Mouse (Mus musculus): ENCODE data around the gene Sec24b.
A peak's percentile ranks its signal among the peaks of the same experiment; 100 is the strongest.

Gene Sec24b

DNA sequence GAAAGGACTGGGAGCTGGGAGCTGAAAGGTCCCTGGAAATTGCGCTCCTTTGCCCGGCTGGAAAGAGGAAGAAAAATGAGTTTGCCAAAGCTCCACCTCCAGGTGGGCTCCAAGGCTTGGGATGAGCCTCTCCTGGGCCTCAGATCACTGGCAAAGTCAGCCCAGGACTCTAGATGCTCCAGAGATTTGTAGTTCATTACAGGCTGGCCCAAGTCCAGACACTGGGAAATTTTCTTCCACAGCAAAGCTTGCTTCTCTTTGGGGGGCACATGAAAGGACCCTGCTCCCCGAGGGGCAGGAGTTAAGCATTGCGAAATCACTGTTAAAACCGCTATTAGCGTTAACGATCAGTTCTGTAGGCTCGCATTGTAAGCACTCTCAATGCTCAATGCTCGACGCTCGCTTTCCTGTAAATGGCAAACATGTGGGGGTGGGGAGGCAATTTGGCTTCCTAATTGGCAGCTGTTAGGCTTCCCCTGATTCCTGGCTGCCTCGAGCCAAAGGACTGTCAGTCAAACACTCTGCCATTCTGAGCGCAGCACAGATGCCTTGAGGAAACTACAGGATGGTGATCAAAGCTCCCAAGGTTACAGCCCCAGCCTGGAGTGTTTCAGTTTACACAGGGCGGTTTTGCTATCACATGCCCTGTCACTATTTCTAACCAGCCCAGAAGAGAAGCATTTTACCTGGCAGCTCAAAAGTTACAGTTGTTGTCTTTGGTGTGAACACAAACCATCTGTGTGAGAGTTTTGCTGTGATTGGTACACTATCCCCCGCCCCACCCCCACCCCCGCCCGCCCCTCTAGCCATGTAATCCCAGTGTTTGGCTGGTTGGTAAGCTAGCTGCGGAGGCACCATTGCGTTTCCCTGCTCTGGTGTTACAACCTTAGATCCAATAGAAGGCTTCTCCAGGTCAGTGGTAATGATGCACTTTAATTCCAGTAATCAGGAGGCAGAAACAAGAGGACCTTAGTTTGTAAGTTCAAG is 90.5 kb downstream of the Sec24b start:
- DNase-seq: peak in 1 of 2 experiments; percentile 2

DNA sequence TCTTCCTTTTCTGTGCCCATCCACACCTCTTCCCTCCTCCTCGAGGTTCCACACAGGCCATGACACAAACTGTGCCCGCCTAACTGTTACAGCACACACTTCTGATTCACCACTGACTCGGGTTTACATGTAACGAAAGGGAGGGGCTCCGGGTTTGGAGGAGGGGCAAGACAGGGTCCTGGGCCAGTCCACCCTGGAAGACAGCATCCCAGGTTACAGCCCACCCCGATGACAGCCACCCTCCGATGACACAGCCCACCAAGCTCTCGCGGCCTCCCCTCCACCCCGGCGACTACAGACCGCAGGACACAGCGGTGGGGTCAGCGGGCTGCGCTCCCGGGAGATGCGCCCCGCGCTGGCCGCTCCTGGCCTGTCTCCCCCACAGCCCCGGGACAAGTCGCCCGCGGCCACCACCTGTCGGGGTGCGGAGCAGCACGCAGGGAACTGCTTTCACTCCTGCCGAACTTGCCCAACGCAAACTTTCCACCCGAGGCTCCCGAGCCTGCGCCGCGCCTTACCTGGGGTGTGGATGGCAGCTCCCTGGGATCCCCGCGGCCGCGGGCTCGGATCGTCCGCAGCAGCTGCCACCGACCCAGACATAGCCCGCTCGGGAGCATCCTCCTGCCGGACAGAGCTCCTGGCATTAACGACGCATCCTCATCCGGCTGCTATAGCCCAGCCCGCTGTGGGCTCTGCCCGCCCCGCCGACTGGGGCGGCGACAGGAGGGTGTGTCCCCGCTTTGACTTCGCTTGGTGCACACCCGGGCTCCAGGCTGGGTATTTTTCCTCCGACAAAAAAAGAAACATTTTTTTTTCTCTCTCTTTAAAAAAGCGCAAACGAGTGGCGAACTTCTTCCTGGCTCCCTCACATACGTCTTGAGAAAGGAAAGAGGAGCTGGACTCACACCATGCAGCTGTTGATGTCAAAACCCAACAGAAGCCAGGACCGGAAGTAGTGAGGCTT is 91.6 kb downstream of the Sec24b start, which contains the start of gene Mcub:
Mcub (minus strand) TSS at position 775 of the 964 bp plus-strand sequence.
- peak; percentile 39 to 46 for DNase-seq

DNA sequence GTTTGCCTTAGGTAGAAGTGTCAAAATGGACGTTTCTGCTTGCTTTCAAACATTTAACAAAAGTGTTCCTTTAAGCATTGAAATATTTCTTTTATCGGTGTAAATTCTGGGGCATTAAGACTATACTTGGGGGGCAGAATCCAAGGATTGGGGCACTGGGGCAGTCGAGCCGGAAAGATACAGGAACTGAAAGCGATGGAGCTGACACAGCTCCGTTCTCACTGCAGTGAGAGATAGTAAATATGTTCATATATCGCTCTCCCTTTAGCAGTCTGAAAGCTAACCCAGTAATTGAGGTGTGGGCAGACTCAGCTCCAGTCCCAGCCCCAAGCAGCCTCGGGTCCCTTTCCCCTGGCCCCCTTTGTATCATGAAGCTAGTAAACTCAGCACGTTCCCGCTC is 92.3 kb downstream of the Sec24b start:
- peak in 1 of 2 experiments; percentile 2 for DNase-seq

DNA sequence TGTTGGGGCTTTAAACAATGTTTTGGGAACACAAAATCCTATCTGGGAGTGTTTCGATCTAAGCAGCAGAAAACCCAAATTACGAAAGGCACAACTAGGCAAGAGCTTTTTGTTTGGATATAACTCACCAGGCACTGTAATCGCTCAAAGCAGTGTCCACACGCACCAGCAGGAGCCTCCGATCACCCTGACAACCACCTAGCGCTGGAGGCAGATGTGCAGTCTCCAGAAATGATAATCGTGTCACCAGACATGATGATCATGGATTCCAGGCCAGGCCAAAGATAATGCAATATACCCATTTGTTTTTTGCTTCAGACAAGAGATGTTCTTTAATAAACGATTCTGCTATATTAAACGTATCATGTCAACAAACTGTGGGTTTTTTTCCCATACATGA is 93.5 kb downstream of the Sec24b start:
- DNase-seq: no peak

DNA sequence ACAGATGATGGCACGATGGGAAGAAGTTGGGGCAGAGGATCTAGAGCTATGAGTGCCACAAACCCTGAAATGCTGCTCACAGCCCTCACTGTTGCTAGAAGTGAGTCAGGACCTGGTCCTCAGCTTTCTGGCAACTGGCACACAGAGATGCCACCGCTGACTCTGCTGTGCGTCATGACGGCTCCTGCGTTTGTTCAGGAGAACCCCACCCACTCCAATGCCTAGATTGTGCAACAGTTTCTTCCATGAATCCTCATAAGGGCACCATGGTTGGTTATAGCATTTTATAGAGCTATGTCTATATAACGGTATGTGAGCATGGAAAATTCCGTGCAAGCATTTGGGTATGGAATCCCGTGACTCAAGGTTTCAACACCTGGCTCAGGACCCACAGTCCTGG is 96.7 kb downstream of the Sec24b start:
- DNase-seq: no peak

DNA sequence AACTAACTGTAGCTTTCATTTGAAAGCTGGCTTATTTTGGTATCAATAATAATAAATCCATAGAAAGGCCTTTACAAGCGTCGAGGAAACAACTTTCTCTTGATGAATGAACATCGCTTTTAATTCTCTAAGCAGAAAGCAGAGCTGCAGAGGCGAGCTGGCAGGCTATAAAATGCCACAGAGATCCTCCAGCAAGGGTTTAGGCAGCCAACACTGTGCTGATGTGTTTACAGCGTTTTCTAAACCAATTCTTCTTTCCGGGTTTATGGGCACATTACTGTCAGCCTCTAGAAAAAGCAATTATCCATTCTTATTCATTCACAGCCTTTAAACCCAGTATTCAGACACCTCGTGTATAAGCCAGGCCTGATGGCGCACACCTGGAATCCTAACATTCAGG is 98.8 kb downstream of the Sec24b start:
- DNase-seq: no peak

DNA sequence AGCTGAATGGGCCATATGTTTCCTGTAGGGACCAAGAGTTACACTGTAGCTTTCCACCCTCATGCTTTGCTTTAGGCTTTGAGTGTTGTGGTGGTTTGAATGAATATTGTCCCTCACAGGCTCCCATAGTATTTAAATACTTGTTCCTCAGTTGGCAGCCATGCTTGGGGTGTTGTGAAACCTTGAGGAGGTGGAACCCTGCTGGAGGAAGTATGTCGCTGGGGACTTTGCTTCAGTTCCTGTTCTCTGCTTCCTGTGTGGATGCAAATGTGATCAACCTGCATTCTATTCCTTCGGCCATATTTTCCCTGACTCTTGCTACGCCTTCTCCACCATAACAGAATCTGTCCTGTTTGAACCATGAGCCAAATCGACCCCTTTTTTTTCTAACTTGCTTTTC is 108.1 kb downstream of the Sec24b start:
- no peak for DNase-seq

DNA sequence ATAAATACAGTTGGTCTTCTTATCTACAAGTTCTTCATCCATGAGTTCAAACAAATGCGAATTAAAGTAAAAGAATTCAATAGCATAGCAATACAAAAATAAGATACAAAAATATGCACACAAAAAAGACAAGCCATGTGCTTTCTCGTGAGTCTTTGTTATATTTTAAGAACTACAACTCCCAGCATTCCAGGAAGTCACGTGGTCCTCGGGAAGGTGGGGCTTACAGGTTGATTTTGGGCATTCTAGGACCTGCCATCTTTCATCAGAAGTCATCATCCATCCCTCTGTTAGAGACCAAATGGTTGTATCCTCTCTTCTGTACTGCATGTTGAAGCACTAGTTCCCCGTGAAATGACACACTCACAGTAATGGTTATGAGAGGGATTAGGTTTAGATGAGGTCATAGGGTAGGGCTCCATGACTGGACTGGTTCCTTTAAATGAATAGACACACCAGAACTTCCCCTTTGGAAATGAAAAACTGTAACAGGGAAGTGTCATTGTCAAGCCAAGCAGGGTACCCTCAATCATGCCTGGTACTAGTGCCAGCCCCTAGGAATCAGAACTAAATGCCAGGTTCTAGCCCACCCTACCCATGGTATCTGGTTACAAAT is 112.1 kb downstream of the Sec24b start:
- DNase-seq: no peak

DNA sequence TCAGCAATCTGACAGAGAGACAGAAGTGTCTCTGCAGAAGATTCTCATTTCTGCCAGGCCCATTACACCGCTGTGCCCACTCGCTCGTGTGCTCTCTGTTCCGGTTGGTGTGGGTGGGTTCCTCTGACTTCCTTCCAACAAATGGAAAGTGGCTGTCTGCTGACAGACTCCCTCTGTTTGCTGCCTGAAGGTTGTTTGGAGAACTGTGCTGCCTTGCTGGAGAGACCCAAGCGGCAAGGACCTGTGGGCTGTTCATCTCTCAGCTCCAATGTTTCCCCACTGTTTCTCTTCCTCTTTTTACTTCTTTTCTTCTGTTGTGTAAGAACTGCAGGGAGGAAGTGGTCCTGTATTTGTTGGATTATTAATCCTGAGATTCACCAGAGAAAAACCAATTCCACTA is 113.0 kb downstream of the Sec24b start:
- peak; percentile 8 for DNase-seq

DNA sequence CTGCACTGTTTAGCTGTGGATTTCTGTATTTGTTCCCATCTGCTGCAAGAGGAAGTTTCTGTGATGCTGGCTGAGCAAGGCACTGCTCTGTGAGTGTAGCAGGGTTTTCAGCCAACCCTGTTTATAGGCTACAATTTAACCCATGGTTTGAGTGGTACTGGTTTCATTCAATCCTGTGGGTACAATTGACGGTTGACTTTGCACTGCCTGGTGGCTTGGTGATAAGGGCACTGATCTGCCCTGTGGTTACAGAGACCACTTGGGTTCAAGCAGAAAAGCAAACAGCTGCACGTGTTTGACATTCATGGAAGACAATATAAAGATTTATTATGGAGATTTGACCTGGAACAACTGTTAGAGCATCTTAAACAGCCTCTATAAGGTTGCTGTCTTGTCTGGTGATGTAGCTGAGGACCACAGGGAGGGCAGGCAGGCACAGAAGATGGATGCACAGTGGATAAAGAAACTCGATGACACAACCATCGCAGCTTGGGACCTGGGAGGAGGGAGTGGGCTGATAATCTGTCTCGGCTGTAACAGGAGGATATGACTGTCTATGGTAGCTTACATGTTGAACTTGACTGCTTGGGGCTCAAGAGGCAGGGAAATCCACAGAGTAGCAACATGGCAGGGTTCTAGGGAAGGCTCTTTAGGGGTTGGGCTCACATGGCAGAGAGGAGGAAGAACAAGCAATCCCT is 115.0 kb downstream of the Sec24b start:
- no peak for DNase-seq

DNA sequence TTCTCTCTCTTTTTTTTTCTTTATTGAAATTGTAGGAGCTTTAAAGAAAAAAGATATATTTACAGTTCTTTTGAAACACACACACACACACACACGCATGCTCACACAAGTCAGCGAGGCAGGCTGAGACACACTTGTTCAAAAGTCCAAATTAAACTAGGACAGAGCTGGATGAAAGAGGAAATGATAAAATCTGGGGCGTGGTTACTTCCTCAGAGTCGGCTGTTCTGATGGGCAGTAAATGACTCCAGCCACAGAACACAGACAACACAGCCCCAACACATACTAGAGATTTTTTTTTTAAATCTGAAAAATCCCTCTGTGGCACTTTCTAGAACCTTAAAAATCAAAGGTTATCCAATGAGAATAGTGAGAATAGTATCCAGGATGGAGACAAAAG is 117.5 kb downstream of the Sec24b start:
- no peak for DNase-seq

DNA sequence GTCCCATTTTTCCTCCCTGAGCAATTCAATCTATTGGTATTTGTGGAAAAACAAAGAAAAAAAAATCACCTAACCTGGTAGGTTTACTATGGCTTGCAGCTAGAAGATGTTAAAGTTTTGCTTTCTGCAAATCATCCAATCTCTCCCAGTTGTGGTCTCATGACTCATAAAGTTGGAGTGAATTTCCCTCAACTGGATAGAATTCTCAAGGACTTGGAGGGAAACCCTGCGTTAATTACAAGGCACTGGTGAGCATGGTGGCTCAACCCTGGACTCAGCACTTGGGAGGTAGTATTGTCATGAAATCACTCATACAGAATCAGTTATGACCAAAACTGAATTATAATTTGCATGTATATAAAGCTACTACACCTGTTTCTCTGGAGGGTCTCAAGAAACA is 120.1 kb downstream of the Sec24b start:
- no peak for DNase-seq

DNA sequence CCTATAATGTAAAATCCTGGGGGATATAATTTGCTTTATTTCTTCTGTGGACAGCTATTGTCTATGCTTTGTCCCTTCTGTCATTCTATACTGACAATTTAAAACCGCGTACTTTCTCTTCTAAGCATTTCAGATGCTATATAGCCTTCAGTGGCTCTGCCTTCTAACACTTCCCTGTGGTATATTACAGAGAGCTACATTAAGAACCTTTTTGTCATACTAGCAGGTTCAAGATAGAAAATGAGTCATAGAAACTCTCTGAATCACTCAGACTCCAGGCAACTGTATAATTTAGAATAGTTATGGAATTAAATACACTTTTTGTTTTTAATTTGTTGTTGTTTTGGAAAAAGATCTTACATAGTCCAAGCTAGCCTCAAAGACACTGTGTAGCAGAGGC is 120.6 kb downstream of the Sec24b start:
- no peak for DNase-seq

DNA sequence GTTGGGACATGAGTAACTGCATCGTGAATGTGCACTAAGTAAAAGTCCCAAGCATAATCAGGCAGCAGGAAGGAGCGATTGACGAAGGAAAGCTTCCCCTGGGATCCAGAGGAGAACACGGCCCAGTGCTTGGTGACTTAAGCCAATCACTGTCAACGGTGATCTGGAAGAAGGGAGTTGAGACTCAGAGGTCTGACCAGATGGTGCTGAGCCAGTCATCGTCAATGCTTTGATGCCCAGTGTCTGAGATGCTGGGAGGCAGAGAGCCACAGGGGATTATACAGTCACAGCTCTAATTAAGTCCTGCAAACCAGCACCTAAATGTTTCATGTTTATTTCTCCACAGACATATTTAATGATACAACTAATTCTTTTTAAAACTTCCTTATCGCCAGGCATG is 122.3 kb downstream of the Sec24b start:
- DNase-seq: no peak

DNA sequence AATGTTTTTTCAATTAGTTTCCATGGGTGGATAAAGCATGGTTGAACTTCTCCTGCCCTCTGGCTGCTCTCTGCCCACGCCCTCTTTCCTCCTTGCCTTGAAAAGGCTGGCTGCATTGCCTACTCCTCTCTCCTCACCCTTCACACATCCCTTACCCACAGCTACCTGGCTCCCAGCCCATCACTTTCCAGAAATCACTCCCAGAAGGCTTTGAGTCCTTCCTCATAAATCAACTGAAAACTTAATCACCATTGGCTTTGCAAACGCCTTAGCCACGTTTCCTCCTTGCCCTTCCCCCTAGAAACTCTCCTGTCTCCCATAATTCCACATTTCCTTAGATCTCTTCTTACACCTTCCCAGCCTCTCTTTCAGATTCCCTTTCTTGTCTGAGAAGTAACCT is 123.5 kb downstream of the Sec24b start:
- DNase-seq: no peak

DNA sequence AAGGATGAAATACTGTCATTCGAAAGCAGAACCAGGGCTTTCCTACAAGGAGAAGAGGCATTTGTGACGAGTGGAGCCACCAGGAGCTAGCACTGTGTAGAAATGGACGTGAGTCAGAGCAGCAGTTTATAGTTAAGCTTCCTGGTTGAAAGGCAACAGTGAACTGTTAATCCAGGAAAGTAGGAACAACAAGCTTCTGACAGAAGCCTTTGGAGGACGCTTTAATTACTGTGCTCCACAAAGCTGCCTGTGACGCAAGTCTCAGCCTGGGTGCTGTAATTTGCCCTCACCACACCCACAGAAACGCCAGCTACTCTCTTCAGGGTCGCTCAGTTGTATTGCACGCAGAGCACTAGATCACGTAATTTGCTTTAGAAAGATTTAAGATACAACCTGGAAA is 124.8 kb downstream of the Sec24b start:
- DNase-seq: no peak

Data from B cell, adult 2 months (primary cell).